Mouse (Mus musculus) T-cell, adult 2 months (primary cell): ENCODE measurements around the gene Ap1g2.
A peak's percentile ranks its signal among the peaks of the same experiment; 100 is the strongest.

Experiments
- DNase-seq: peaks from one replicate; pipeline ENCODE4 v3.0.0; 2022; ENCODE audit warnings: low spot score

Ap1g2 gene

DNA sequence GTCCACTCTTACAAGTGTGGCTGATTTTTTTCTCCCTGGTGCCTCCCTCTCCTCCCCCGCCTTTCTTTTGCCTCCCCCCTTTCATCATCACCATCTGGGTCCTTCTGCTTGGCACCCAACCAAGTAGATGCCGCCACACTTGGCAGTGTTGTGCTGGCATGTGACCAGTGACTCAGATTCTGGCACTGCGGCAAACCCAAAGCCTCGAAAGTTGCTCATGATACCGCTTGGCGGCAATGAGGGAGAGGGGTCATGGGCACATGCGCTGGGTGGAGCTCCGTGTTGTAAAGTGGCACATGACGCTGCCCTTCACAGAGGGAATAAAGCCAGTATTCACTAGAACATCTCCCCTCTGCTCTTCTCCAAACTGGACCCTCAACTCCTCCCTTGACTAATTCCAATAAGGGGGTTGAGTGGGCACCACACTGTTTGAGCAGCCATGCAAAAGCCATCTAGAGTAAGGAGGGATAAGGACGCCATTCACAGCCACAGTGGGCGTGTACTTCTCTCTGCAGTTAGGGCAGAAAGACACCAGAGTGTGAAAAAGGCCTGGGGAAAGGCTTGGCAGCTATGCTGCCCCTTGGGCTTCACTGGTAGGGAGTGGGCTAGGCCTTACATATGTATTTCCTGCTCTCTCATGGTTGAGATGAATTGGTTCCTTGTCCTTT is 51.1 kb downstream of the Ap1g2 start:
- DNase-seq = no peak

DNA sequence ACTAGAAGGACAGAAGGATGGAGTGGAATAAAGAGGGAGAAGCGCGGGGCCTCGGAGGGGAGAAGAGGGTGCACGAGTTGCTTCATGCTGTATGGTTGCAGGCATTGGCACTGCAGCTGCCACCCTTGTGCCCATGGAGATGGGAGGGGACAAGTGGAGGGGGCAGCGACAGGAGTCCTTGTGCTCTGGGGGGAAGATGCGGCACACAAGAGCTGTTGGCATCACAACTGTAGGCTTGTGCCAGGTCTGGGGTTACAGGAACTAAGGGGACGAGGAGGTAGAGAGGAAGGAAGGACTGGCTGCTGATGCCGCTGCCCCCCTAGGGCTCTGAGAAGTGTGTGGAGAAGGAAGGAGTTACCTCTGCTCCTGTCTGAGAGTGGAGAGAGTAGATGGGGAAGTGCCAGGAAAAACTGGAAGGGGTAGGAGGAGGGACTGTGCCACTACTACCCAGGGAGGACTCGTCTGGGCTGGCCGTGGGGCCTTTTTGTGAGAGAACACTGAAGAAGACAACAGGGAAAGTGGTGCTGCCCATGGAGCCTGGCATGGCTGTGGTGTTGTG is 52.1 kb downstream of the Ap1g2 start:
- DNase-seq = no peak

DNA sequence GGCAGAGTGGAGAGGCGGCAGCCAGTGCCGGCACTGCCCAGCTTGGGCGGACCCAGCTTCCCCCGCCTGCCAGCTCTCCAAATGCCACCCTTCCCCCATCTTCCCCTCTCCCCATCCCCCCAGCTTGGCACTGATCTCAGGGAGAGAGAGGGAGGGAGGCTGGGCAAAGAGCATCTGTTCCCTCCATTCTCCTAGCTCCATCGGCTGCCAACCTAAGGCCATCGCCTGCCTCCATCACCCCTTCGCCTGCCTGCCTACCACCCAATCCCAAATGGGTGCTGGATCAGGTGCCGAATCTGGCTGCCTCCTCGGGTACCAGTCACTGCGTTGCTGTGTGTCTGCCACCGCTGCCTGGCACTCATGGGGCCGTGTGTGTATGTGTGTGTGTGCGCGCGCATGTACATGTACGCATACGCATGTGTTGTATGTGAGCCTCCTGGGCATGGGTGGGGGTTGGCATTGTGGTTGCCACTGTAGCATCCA is 52.6 kb downstream of the Ap1g2 start:
- DNase-seq = no peak

DNA sequence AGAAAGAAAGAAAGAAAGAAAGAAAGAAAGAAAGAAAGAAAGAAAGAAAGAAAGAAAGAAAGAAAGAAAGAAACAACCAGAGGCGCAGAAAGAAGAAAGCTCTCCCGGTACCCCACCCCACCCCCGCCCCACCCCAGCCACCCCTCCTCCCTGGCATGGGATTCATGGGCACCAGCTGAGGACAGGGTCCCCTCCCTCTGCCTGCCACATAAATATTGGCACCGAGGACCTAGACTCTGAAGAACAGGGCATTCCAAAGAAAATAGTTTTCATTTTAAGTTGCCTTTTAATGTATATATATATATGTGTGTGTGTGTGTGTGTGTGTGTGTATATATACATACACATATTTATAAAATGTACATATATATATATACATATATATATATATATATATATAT is 53.3 kb downstream of the Ap1g2 start:
- DNase-seq = no peak

DNA sequence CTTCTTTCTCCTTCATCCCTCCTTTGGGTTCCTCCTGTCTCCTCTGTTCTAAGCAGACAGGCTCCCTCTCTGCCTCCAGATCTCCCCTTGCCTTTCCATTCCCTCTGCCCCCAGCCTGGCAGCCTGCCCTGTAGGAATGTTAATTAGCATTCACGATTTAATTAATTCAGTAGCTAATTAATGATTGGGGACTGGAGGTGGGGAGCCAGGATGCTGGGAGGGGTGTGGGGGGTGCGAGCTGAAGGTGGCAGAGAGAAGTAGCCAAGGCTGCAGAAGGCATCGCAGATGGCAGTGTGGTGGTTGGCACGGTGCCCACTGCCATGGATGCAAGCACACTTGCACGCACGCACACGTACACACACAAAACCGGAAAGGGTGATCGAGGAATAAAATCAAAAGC is 53.9 kb downstream of the Ap1g2 start:
- DNase-seq = peak; percentile 13
